Mouse (Mus musculus) right cerebral cortex, postnatal 25 days (tissue): ENCODE measurements at regions not wholly inside any gene's neighbourhood (a gene's known extent, or its start where the extent isn't known, plus 50 kb on each side); places are given as distances from the start of the nearest gene placed in this dataset.

ENCODE experiments used
- DNase-seq: peaks from one replicate; pipeline ENCODE4 v3.0.0; 2022

DNA sequence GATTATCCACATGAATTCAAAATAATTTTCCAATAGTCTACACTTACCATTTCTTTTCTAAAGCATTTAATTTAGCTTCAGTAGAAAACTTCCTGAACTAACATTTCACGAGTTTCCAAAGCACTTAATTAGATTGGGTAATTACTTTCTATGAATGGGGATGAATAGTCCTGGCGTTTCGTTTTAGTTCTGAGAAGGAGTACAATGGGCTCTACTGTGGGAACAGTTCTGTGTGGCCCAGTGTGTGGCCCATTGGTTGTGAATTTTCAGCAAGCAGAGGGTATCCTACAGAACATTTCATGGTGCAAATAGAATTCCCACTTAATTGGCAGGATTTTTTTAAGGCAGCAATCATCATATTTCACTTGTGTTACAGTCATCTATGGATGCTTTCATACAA, 95.5 kb downstream of the 1700017N19Rik start:
- no peak for DNase-seq

DNA sequence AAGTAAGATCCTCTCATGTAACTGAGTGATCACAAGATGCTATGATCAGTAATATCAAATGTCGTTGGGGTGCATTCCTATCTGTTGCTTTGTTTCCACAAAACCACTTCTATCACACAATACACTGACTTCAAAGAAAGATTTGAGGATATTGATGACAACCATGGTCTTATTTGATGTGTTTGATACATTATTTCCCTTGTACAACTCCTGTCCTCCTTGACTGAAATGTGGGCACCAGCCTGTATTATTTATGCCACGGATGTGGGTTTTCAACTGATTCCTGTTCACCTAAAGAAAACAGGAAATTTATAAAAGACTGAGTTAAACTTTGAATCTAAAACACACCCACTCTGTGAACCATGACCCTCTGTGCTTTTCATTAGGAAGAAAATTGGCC, 105.7 kb downstream of the 1700017N19Rik start:
- DNase-seq, result no peak

DNA sequence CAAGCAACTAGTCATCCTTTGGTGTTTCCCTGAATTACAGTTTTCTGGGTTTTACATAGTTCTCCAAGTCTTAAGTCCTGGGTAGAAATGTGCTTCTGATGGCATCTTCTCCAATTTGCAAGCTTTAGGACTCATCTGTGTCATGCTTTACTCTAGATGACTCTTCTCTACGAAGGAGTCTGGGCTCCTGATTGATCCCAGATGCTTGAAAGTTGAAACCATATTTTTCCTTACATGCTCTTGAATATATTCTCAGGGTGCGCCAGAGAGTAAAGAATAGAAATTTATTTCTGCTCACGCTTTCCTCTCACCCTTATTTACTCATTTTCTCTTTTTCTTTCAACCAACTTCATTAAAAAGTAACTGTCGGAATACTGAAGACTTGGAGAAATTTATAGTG, 108.9 kb downstream of the 1700017N19Rik start:
- DNase-seq, result no peak

DNA sequence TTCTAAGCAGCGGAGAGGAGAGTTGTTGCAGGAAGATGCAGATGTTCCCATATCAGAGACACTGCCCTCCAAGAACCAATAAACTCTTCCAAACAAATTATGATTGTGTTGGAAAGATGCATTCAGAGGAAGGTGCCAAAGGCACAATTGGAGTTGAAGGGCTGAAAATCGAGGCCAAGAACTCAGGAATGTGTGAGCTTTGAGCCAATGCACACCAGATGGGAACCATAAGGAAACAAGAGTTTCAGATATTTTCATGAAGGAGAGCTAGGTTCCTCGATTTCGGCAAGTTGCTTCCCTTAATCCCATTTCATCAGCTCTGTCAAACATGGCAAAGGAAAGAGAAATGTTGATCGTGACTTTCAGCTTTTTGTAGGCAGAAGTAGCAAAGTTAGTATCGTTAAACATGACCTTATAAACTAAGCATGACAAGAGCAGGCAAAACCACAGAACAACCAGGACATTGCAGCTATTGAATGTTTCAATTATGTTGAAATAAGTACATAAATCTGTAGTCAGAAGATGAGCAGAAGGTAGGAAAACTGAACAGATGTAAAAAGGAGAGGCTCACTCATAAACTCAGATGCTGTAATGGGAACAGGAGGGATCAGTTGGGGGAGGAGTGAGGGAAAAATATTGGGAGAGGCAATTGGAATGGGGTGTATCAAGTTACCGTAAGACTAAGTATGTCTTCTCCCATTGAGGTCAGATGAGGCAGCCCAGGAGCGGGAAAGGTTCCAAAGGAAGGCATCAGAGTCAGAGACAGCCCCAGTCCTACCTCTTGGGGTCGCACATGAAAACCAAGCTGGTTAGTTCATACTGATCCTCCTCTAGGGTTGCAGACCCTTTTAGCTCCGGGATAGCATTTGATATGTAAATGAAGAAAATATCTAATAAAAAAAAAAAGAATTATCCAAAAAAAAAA, 110.3 kb downstream of the 1700017N19Rik start:
- DNase-seq, result no peak

DNA sequence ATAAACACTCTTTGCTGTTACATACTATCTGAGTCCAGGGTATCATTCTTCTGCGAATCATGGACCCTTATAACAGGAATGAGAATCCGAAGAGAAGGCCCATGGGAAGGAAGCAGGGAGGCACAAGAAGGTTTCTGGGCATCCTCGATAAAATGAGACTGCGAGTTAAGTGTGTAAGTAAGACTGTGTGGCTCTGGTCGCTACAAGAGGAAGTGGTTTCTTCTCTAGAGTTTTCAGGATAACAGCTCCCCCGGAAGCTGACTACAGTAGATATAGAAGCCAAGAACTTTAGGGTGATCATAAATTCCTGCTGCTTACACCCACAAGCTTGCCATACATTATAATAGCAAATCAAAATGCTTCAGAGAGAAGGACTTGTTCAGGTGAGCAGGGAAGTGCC, 111.7 kb downstream of the 1700017N19Rik start:
- no peak for DNase-seq

DNA sequence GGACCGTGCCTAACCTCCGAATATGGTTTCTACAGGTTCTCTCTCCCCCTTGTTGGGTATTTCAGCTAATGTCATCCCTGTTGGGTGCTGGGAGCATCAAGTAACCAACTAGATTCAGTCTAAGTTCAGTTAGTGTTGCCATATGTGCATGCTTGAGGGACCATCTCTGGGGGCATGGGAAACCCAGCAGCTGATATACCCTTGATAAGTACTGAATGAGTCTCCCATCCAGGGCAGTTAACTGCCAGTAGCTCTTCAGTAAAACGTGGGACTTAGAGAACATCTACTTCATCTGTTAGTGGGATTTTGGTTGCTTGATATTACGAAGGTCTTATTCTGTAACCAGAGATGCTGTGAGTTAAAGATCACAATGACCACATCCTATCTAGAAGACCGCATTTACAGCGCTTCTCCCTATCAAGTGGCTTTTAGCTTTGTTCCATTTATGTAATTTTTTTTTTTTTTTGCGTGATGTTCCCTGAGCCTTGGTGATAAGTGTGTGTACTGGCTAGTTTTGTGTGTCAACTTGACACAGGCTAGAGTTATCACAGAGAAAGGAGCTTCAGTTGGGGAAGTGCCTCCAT, 125.9 kb downstream of the 1700017N19Rik start:
- no peak for DNase-seq

DNA sequence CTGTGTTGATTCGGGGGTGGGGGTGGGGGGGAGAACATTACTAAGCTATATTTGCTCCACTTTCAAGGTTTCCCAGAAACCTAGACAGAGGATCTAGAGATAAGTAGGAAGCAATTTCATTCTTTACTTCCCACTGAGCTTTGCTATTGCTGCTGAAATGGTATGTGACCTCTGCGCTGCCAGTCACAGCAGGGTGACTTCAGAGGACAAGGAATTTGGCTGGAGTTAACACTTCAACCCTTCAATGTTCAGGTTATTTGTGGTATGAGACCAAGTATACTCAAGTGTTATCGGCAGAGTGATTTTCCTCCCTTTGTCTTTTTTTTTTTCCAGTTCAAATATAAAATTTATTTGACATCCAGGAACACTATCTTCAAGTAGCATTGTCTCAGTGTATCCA, 128.3 kb downstream of the 1700017N19Rik start:
- DNase-seq, result no peak

DNA sequence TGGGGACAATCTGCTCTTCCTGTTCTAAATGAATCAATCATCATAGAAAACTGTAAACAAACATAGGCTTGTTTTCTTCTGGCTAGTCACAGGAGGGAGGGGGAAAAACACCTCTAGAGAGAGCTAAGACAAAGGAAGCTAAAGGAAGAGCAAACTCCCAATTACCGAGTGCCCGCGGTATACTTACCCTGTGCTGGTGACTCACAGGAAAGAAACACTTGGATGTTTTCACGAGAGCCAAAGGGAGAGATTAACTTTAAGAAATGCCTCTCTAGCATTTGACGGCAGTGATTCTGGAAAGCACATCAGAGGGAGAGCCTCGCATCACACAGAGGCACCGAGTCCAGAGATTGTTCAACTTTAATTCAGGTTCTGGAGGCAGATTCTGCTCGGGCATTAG, 151.0 kb downstream of the 1700017N19Rik start:
- no peak for DNase-seq

DNA sequence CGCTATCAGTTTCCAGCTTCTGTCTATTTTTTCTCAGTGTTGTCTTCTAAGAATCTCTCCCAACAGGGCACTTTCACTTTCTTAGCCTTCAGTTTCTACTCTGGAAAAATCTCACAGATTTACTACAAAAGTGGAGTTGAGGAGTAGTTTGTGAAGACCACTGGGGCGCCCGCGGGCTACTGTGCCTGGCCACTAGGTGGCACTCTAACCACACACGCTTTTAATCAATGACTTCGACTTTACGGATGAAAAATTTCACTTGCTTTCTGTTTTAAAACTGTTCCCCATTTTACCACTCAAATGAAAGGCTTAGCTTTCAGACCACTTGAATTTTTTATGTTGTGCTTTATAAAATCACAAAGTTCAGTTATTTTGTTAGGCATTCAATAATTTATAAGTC, 151.8 kb downstream of the 1700017N19Rik start:
- DNase-seq, result peak; percentile 56

DNA sequence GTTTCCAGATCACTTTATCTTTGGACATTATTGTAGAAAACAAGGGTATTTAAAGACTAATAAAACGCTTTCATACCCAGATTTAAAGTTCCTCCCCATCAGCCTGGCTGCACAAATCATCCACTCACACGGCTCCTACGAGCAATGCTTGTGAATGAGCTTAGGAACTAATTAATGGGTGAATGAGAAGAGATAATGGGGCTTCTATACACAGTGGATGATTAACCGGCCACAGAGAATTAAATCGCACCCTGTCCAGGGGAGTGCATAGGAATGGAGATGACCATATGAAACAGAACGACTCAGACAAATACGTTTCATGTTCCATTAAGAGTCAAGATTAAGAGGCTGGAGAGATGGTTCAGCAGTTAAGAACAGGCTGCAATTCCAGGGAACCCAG, 155.9 kb downstream of the 1700017N19Rik start:
- no peak for DNase-seq

DNA sequence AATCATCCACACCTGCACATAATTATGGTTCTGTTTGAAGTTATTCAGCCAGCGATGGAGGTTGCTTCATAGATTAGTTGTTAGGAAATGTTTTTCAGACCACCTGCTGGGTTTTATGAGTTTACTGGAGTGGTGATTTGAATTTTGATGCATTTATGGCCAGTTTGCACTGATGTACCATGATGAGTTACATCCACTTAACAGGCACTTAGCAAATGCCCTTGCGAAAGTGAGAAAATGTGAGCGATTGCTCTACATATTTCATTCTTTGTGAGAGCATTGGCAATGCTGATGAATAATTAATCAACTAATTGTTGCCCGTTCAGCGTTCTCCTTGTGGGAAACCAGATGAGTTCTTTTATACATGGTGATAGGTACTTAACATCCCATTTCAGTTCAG, 164.7 kb downstream of the 1700017N19Rik start:
- no peak for DNase-seq

DNA sequence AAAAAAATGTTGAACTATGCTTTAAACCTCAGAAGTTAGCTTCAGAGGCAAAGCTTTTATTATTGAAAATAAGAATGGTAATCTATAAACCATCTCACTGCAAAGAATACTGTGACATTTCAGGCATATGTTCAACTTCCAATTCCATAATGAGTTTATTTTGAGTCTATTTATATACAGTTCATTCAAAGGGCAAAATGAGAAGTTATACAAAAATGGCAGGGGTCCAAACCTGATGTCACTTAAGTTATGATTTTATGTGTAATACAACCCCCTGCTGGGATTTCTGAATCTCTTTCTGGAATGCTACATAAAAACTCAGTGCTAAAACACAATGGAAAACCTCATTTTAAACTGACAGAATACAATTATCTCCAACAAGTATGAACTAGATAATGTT, 184.0 kb downstream of the 1700017N19Rik start:
- DNase-seq, result no peak

DNA sequence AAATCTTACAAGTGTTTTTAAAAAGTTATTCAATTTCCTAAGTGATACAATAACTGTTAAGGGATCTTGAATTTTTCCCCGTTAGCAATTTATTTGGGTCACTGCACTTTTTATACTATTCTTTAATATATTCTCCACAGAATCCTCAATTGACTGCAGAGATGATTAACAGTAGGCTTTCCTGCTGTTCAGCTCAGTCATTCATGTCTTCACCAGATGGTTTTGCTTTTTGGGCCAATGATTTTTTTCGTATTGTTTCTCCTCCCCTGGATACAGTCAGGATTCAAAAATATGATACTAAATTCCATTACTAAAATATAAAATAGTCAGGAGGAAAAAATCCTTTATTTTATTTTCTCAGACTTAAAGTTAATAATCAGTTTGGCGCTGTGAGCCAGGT, 201.9 kb downstream of the 1700017N19Rik start:
- no peak for DNase-seq

DNA sequence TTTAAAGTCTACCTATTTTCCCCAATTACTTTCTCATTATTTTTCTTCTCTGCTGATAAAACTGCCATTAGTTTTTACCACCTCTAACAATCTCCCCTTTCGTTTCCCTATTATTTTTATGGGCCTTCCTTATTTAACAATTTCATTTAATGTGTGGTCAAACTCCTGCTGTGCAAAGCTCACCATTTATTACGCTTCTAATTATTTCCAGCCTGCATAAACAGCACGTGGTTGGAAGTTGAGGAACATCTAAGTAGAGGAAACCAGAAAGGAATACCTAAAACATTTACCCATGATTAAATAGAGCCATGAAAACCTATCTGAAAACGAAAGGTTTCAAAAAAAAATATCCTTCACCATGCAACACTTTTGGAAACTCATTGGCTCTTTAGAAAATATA, 202.3 kb downstream of the 1700017N19Rik start:
- DNase-seq, result no peak

DNA sequence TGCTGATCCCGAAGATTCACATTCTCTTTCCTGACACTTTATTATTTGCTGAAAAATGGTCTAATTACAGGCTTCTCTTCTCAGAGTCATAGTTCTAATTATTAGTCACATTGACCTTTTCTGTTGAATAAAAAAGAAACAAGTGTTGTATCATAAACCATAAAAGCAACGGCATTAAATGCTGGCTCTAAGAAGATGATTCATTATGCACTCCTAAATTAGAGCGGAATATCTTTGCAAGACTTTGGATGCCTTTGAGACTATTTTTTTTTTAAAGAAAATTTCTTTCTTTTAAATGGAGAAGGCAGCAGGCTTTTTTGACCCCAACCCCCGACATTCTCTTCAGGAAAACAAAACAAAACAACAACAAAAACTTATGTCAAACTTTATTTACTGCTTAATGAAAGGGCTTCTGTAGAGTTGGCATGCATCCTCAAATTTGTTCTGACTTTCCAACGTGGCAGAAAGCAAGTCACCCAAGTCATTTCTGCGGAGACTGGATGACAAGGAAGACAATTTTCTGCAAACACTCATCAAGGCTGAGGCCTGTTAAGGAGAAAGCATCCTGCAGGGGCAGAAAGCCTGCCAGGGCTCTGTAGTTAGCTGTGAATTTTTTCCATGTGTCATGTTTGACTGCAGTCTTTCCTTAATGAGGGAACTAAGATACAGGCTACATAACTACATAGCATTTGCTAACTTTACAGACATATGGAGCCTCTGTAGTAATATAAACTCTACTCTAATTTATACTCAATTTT, 205.1 kb downstream of the 1700017N19Rik start:
- DNase-seq, result no peak

DNA sequence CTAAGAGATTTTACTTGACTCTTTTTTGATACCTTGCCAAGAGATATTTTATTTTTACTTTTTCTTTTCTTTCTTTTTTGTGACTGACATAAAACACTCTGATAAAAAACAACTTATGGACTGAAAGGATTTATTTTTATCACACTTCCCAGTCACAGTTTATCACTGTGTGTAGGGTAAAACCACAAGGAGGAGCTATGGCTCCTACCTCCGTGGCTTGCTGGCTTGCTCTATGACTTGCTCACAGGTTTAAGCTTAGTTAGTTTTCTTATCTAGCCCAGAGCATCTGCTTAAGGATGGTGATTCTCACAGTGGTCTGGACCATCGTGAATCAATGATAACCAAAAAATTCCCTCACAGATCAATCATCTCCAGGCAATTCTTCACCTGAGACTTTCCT, 221.4 kb downstream of the 1700017N19Rik start:
- no peak for DNase-seq

DNA sequence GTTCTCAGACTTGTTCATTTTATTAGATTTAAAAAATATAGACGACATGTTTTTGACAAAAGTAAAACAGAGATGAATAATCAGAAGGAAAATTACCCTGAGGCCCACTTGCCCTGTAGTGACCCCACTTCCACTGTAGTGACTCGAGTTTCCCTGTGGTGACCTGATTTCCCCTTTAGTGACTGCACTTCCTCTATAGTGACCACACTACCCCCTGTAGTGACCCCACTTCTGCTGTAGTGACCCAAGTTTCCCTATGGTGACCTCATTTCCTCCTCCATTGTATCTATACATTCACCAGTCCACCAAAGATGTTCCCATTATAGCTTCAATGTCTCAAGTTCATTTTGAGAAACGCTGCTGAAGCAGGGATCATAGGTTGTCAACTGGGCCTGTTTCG, 244.5 kb downstream of the 1700017N19Rik start:
- no peak for DNase-seq

DNA sequence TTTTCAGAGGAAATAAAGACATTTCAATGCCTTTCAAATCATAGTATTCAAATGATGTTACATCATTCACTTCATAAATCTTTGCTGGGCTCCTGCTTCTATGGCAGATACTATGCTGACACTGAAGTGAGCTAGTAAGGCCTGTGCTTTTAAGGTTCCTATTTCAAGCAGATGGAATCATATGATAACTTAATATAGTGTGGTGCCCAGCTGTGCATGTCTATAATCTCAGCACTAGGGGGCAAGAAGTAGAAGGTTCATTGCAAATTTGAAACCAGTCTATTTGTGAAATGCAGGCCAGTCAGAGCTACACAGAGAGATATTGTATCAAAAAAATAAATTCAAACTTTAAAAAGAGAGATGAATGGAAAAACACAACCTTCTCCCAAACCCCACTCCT, 262.9 kb downstream of the 1700017N19Rik start:
- DNase-seq, result no peak

DNA sequence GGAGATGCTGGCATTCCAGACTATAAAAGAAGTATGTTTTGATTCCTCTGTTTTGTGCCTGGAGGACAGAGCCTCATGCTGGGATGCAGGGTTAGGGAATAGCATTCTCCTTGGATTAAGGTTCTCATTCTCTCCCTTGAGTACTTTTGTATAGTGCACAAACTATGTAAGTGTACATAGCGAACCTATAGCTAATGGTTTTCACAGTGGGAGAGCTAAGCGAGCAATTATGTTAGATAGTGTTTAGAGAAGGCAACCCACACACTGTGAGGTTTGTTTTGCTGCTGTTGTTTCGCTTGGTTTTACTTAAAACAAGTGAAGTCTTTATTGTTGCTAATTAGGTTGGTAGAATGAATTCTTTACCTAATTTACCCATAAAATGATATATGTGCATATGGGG, 266.2 kb downstream of the 1700017N19Rik start:
- DNase-seq, result no peak

DNA sequence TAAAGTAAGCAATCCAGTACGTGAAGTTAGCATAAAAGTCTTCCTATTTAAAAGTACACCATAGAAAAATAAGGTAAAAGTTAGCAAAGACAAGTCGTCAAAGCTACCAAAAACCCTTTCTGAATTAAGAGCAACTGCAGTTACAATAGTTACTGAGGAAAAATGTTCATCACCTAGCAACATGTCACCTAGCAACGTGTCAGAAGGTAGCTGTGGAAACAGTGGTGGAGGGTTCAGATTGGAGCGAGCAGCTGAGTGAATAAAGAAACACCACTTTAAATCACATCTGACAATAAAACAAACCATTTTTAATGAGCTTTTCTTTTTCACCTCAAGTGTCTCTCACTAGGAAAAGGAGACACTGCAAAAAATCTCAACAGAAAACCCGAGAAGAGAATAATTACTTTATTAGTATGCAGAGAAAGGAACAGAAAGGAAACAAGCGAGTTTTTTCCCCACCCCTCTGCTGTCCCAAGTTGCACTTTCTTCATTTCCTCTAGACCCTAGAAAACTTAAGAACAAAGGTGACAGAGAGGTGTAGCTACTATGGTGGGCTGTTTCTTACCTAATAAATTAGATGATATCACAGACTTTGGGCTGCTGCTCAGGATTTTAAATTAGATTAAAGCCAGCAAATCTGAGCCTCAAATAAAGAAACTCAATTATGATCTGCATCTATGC, 275.4 kb downstream of the 1700017N19Rik start:
- no peak for DNase-seq

DNA sequence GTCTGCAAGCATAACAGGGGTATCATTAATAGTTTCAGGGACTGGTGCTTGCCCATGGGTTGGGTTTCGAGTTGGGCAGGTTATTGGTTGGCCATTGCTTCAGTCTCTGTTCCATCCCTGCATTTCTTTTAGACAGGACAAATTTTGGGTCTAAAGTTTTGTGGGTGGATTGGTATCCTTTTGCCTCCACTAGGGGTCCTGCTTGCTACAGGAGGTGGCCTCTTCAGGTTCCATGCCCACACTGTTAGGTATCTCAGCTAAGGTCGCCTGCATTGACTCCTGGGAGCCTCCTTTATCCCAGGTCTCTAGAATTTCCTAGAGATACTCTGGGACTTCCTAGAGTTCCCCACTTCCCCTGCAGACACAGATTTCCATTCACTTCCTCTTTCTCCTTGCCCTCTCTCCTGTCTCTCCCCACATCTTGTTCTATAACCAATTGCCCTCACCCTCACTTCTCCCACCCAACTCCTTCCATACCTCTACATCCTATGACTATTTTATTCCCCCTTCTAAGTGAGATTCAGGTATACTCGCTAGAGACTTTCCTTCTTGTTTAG, 278.2 kb downstream of the 1700017N19Rik start:
- DNase-seq, result no peak

DNA sequence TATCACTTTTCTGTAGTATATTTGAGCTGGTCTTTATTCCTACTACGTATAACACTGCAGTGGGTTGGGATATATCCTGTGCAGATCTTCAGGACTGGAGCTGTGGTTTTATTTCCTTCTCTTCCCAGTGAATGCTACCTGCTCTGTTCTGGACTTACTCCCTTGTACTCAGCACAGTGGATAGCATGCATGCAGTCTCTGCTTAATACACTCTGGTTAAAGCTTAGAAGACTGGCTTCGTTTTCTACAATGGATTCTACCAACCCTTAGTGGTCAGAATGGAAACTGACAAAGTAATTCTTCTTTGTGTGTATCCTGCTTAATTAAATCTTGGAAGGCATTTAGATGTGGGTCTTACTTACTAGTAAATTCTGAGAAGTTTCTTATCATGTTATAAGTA, 292.3 kb downstream of the 1700017N19Rik start:
- DNase-seq, result no peak

DNA sequence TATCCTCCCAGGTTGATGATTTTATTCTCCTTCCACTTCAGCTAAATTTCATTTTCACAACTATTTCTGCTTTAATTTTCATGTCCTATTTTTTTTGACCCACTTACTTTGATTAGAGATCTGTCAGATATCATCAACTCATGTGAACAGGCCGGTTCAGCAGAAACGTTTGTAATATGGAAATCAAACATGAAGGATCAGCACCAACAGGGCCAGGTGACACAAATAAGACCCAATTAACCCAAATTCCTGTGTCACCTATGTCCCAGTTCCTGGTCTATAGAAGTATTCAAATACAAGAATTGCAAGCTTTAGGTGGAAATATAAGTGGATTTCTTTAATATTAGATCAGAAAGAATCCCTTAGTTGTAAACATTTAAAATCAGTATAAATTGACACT, 332.7 kb downstream of the 1700017N19Rik start:
- DNase-seq, result no peak
